Mouse (Mus musculus) hindbrain, embryonic 13.5 days (tissue): Measurements from ENCODE around the gene Nup88. TPM values are rescaled to one million over a fixed set of nuclear protein-coding genes. Genes with fewer than 3 reads are reported as not detected.

Experiments used
- ATAC-seq: fragments of 200-750 bp; cut with Nextera tagmentation; 2 replicates; pipeline ENCODE4 v1.8.0; 2017; ENCODE audit warnings: moderate TSS enrichment; ENCODE audit not compliant: low FRiP score
- H3K27ac ChIP-seq: fragments of 300-500 bp; sonication (generic); 2 replicates; pipeline ENCODE4 v1.5.1; 2015; ENCODE audit warnings: inconsistent platforms, mild to moderate bottlenecking, moderate library complexity
- H3K27me3 ChIP-seq: fragments of 300-500 bp; sonication (generic); 2 replicates; pipeline ENCODE4 v1.6.1; 2015; ENCODE audit warnings: mild to moderate bottlenecking, inconsistent platforms
- H3K36me3 ChIP-seq: fragments of 300-500 bp; sonication (generic); 2 replicates; pipeline ENCODE4 v1.6.1; 2015; ENCODE audit warnings: mild to moderate bottlenecking, inconsistent platforms
- H3K4me1 ChIP-seq: fragments of 300-500 bp; sonication (generic); replicated peaks from 2 replicates; pipeline ENCODE4 v1.6.1; 2015; ENCODE audit warnings: inconsistent platforms
- H3K4me2 ChIP-seq: fragments of 300-500 bp; sonication (generic); 2 replicates; pipeline ENCODE4 v1.6.1; 2015; ENCODE audit warnings: inconsistent platforms, mild to moderate bottlenecking, moderate library complexity
- H3K4me3 ChIP-seq: fragments of 300-500 bp; sonication (generic); 2 replicates; pipeline ENCODE4 v1.5.1; 2015; ENCODE audit warnings: mild to moderate bottlenecking, inconsistent platforms
- H3K9ac ChIP-seq: fragments of 300-500 bp; sonication (generic); 2 replicates; pipeline ENCODE4 v1.6.1; 2015; ENCODE audit warnings: mild to moderate bottlenecking, inconsistent platforms
- H3K9me3 ChIP-seq: fragments of 300-500 bp; sonication (generic); 2 replicates; pipeline ENCODE4 v1.6.1; 2016; ENCODE audit warnings: inconsistent platforms
- WGBS: fragments of 180-500 bp; shearing (Covaris S2); methylation state at CpG from one replicate; pipeline ENCODE4 v1.1.7; 2015; 5-methylcytosine and 5-hydroxymethylcytosine counted together
- polyA plus RNA-seq: library from polyadenylated mRNA; unstranded; fragments of >200 nt; fragmentation: Nextera tagmentation; extraction: Ambion mirVana; gene quantifications from 2 replicates; pipeline ENCODE4 v1.2.1, GENCODE M21; 2015

The Nup88 gene
- polyA plus RNA-seq, 1 experiment from 2014 or later = 121 TPM

GRCm38 (mm10) chr11:70982557-70983228 is 12.9 kb upstream of the Nup88 start, which contains the start of gene C1qbp:
Gene C1qbp (minus strand): TSS chr11:70983026.
- Histone ChIP-seq H3K9me3 (no peaks in the 10 kb centered on the region), H3K36me3 (peaks cover 71% of the 10 kb centered on the region), H3K4me3 (peak within 1 kb of the TSS; percentile 100), H3K9ac (peak within 1 kb of the TSS; percentile 93), H3K27ac (peak within 1 kb of the TSS; percentile 56; the same call in 1 of the 2 replicates), H3K4me1 (peaks cover 22% of the 10 kb centered on the region), H3K4me2 (peak within 1 kb of the TSS; percentile 67), H3K27me3 (no peaks in the 10 kb centered on the region)
- ATAC-seq = peak; percentile 95
- WGBS = under 1% methylated on average over 64 of the region's 64 CpGs

GRCm38 (mm10) chr11:70982030-70982429 is 12.3 kb upstream of the Nup88 start:
- Histone ChIP-seq H3K36me3 (peaks cover 71% of the 10 kb centered on the region), H3K27ac (no peak overlapping the region), H3K9me3 (no peaks in the 10 kb centered on the region), H3K4me3 (peak overlapping the region; percentile 100), H3K4me1 (peaks cover 22% of the 10 kb centered on the region), H3K27me3 (no peaks in the 10 kb centered on the region), H3K4me2 (peak overlapping the region; percentile 67), H3K9ac (peak overlapping the region; percentile 93)
- no peak for ATAC-seq
- WGBS = 11% methylated on average over 12 of the region's 12 CpGs

GRCm38 (mm10) chr11:70980751-70981510 is 11.2 kb upstream of the Nup88 start:
- no peaks in the 10 kb centered on the region for H3K27me3 ChIP-seq
- peak overlapping the region; percentile 100; the same call in 1 of the 2 replicates for H3K4me3 ChIP-seq
- no peak overlapping the region for H3K9ac ChIP-seq
- 93% methylated on average over 14 of the region's 14 CpGs for WGBS
- peaks cover 22% of the 10 kb centered on the region for H3K4me1 ChIP-seq
- H3K4me2 ChIP-seq = no peak overlapping the region
- no peak for ATAC-seq
- H3K9me3 ChIP-seq = no peaks in the 10 kb centered on the region
- no peak overlapping the region for H3K27ac ChIP-seq
- peaks cover 71% of the 10 kb centered on the region for H3K36me3 ChIP-seq

GRCm38 (mm10) chr11:70980232-70980631 is 10.5 kb upstream of the Nup88 start:
- Histone ChIP-seq H3K4me1 (peaks cover 22% of the 10 kb centered on the region), H3K9me3 (no peaks in the 10 kb centered on the region), H3K4me3 (no peak overlapping the region), H3K36me3 (peaks cover 70% of the 10 kb centered on the region), H3K9ac (no peak overlapping the region), H3K27me3 (no peaks in the 10 kb centered on the region), H3K27ac (no peak overlapping the region), H3K4me2 (no peak overlapping the region)
- 87% methylated on average over 6 of the region's 6 CpGs for WGBS
- ATAC-seq = no peak

GRCm38 (mm10) chr11:70977293-70977692 is 7.5 kb upstream of the Nup88 start:
- H3K4me3 ChIP-seq = no peak overlapping the region
- H3K27ac ChIP-seq = no peak overlapping the region
- 87% methylated on average over 6 of the region's 6 CpGs for WGBS
- H3K36me3 ChIP-seq = peaks cover 85% of the 10 kb centered on the region
- no peak overlapping the region for H3K4me2 ChIP-seq
- no peaks in the 10 kb centered on the region for H3K27me3 ChIP-seq
- H3K9ac ChIP-seq = no peak overlapping the region
- ATAC-seq = no peak
- H3K4me1 ChIP-seq = peaks cover 18% of the 10 kb centered on the region
- H3K9me3 ChIP-seq = no peaks in the 10 kb centered on the region

GRCm38 (mm10) chr11:70975193-70975592 is 5.4 kb upstream of the Nup88 start:
- no peak overlapping the region for H3K4me2 ChIP-seq
- no peak overlapping the region for H3K9ac ChIP-seq
- H3K36me3 ChIP-seq = peaks cover 75% of the 10 kb centered on the region
- no peaks in the 10 kb centered on the region for H3K27me3 ChIP-seq
- 89% methylated on average over 2 of the region's 2 CpGs for WGBS
- no peaks in the 10 kb centered on the region for H3K9me3 ChIP-seq
- no peak for ATAC-seq
- no peak overlapping the region for H3K27ac ChIP-seq
- peaks cover 7% of the 10 kb centered on the region for H3K4me1 ChIP-seq
- no peak overlapping the region for H3K4me3 ChIP-seq

GRCm38 (mm10) chr11:70973947-70974346 is 4.2 kb upstream of the Nup88 start:
- no peak overlapping the region for H3K27ac ChIP-seq
- no peak for ATAC-seq
- H3K9me3 ChIP-seq = no peaks in the 10 kb centered on the region
- peaks cover 62% of the 10 kb centered on the region for H3K36me3 ChIP-seq
- H3K27me3 ChIP-seq = no peaks in the 10 kb centered on the region
- WGBS = 74% methylated on average over 4 of the region's 4 CpGs
- H3K4me2 ChIP-seq = no peak overlapping the region
- H3K4me3 ChIP-seq = no peak overlapping the region
- peaks cover 11% of the 10 kb centered on the region for H3K4me1 ChIP-seq
- H3K9ac ChIP-seq = no peak overlapping the region

GRCm38 (mm10) chr11:70972586-70972985 is 2.8 kb upstream of the Nup88 start:
- Histone ChIP-seq H3K4me2 (no peak overlapping the region), H3K36me3 (peaks cover 48% of the 10 kb centered on the region), H3K27me3 (no peaks in the 10 kb centered on the region), H3K4me3 (no peak overlapping the region), H3K4me1 (peaks cover 22% of the 10 kb centered on the region), H3K9me3 (no peaks in the 10 kb centered on the region), H3K9ac (no peak overlapping the region), H3K27ac (no peak overlapping the region)
- no peak for ATAC-seq
- WGBS = 68% methylated on average over 1 of the region's 1 CpGs

GRCm38 (mm10) chr11:70970560-70971540 is 1.1 kb upstream of the Nup88 start:
- H3K9me3 ChIP-seq = no peaks in the 10 kb centered on the region
- 19% methylated on average over 24 of the region's 24 CpGs for WGBS
- peak; percentile 55 for ATAC-seq

GRCm38 (mm10) chr11:70969271-70969794 is 440 bp downstream of the Nup88 start:
- peak overlapping the region; percentile 95 for H3K27ac ChIP-seq
- peak overlapping the region; percentile 93 for H3K9ac ChIP-seq
- peak overlapping the region; percentile 85 for H3K4me2 ChIP-seq
- H3K36me3 ChIP-seq = peaks cover 39% of the 10 kb centered on the region
- peak overlapping the region; percentile 87 for H3K4me3 ChIP-seq
- H3K9me3 ChIP-seq = no peaks in the 10 kb centered on the region
- peak; percentile 17; the same call in 1 of the 2 replicates for ATAC-seq
- H3K4me1 ChIP-seq = peaks cover 24% of the 10 kb centered on the region
- 1% methylated on average over 25 of the region's 25 CpGs for WGBS
- H3K27me3 ChIP-seq = no peaks in the 10 kb centered on the region

More at GRCm38 (mm10) chr11:70970560-70971540, 1.1 kb upstream of the Nup88 start:
- peaks cover 39% of the 10 kb centered on the region for H3K36me3 ChIP-seq
- H3K4me2 ChIP-seq = peak overlapping the region; percentile 84
- H3K27me3 ChIP-seq = no peaks in the 10 kb centered on the region
- peak overlapping the region; percentile 95 for H3K27ac ChIP-seq
- H3K4me3 ChIP-seq = peak overlapping the region; percentile 87
- H3K4me1 ChIP-seq = peaks cover 24% of the 10 kb centered on the region
- H3K9ac ChIP-seq = peak overlapping the region; percentile 78

GRCm38 (mm10) chr11:70964222-70964907 is 5.4 kb downstream of the Nup88 start:
- H3K4me2 ChIP-seq = no peak overlapping the region
- H3K9ac ChIP-seq = no peak overlapping the region
- no peaks in the 10 kb centered on the region for H3K9me3 ChIP-seq
- H3K4me3 ChIP-seq = no peak overlapping the region
- ATAC-seq = no peak
- H3K27me3 ChIP-seq = no peaks in the 10 kb centered on the region
- WGBS = 73% methylated on average over 4 of the region's 4 CpGs
- peaks cover 68% of the 10 kb centered on the region for H3K36me3 ChIP-seq
- no peak overlapping the region for H3K27ac ChIP-seq
- peaks cover 17% of the 10 kb centered on the region for H3K4me1 ChIP-seq
